Mouse (Mus musculus) neural tube, embryonic 14.5 days (tissue): ENCODE measurements around the gene Pax2. TPM values are rescaled to one million over a fixed set of nuclear protein-coding genes. Genes with fewer than 3 reads are reported as not detected.
A peak's percentile ranks its signal among the peaks of the same experiment; 100 is the strongest.

Experiments used
- ATAC-seq: fragments of 200-750 bp; cut with Nextera tagmentation; 2 replicates; pipeline ENCODE4 v1.8.0; 2017; ENCODE audit warnings: low read depth, mild to moderate bottlenecking, moderate TSS enrichment, moderate library complexity
- H3K27ac ChIP-seq: fragments of 300-500 bp; sonication (generic); 2 replicates; pipeline ENCODE4 v1.5.1; 2014; ENCODE audit warnings: low read depth, mild to moderate bottlenecking, control low read depth, low read length, moderate library complexity, mixed read lengths
- H3K27me3 ChIP-seq: fragments of 300-500 bp; sonication (generic); 2 replicates; pipeline ENCODE4 v1.6.1; 2014; ENCODE audit warnings: low read length; ENCODE audit not compliant: control insufficient read depth, insufficient read depth
- H3K36me3 ChIP-seq: fragments of 300-500 bp; sonication (generic); 2 replicates; pipeline ENCODE4 v1.6.1; 2014; ENCODE audit warnings: low read length, mixed read lengths; ENCODE audit not compliant: control insufficient read depth, insufficient read depth
- H3K4me1 ChIP-seq: fragments of 300-500 bp; sonication (generic); 2 replicates; pipeline ENCODE4 v1.6.1; 2014; ENCODE audit warnings: low read length; ENCODE audit not compliant: control insufficient read depth, insufficient read depth
- H3K4me2 ChIP-seq: fragments of 300-500 bp; sonication (generic); 2 replicates; pipeline ENCODE4 v1.6.1; 2014; ENCODE audit warnings: mild to moderate bottlenecking, low read depth, low read length, control low read depth
- H3K4me3 ChIP-seq: fragments of 300-500 bp; sonication (generic); 2 replicates; pipeline ENCODE4 v1.5.1; 2014; ENCODE audit warnings: low read depth, low read length, control low read depth, mixed read lengths
- H3K9ac ChIP-seq: fragments of 300-500 bp; sonication (generic); replicated peaks from 2 replicates; pipeline ENCODE4 v1.6.1; 2014; ENCODE audit warnings: low read depth, mild to moderate bottlenecking, control low read depth, low read length, mixed read lengths
- H3K9me3 ChIP-seq: fragments of 300-500 bp; sonication (generic); 2 replicates; pipeline ENCODE4 v1.6.1; 2016; ENCODE audit warnings: low read length; ENCODE audit not compliant: control insufficient read depth
- WGBS: fragments of 180-500 bp; shearing (Covaris S2); extraction: QIAGEN DNeasy Blood & Tissue Kit; methylation state at CpG from one replicate; pipeline ENCODE4 v1.1.7; 2014; 5-methylcytosine and 5-hydroxymethylcytosine counted together
- polyA plus RNA-seq: library from polyadenylated mRNA; unstranded; fragments of >200 nt; fragmentation: Nextera tagmentation; extraction: Ambion mirVana; gene quantifications from 2 replicates; pipeline ENCODE4 v1.2.1, GENCODE M21; 2014

Gene Pax2
- polyA plus RNA-seq, 1 experiment from 2014 or later = 27.0 TPM

DNA sequence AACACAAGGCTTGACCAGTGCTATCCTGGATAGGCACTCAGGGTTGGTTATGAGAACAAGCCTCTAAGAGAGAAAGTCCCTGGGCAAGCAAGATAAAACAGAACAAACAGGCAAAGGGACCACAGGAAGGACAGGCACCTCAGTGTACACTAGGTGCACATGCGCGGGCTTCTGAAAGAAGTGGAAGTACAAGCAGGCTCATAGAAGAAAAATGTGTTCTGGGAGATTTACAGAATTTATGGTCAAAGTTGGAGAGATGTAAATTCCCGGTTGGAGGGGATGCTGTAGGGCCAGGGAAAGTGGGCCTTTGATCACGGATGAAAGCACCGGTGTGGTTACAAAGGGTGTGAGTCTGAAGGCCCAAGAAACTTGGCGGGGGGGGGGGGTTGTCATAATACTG lies 10.1 kb upstream of the Pax2 start:
- WGBS = 4% methylated on average over 6 of the region's 6 CpGs
- H3K9me3 ChIP-seq = no peaks in the 10 kb centered on the region
- no peaks in the 10 kb centered on the region for H3K36me3 ChIP-seq
- no peak overlapping the region for H3K27ac ChIP-seq
- H3K4me1 ChIP-seq = peaks cover 8% of the 10 kb centered on the region; the same call in 1 of the 2 replicates
- H3K9ac ChIP-seq = no peak overlapping the region
- no peak overlapping the region for H3K4me2 ChIP-seq
- ATAC-seq = no peak
- H3K27me3 ChIP-seq = peaks cover 49% of the 10 kb centered on the region
- peak overlapping the region; percentile 24; the same call in 1 of the 2 replicates for H3K4me3 ChIP-seq

DNA sequence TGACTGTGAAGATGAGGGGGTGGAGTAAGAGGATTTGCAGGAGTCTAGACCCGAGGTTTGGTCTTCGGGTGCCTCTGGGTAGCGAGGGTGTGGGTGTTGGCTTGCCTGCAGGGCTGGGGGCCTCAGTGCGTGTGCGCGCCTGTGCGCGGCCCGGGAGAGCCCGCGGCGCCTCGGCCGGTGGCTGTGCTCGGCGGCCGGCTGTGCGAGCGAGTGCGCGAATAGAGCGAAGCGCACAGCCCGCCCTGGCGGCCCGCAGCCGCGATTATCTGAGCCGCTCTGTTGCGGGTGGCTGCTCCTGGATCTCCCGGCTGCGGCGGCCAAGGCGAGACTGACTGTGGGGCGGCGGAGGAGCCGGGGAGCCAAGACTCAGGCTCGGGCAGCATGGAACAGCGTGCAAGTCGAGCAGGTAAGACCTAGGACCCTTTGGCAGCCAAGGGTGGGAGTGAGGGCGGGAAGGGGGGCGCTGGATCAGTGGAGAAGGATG lies 9.3 kb upstream of the Pax2 start:
- Histone ChIP-seq H3K27ac (peak overlapping the region; percentile 72), H3K9me3 (no peaks in the 10 kb centered on the region), H3K36me3 (no peaks in the 10 kb centered on the region), H3K4me2 (peak overlapping the region; percentile 42), H3K4me3 (peak overlapping the region; percentile 24), H3K4me1 (peaks cover 7% of the 10 kb centered on the region; the same call in 1 of the 2 replicates), H3K27me3 (peaks cover 55% of the 10 kb centered on the region), H3K9ac (peak overlapping the region; percentile 37)
- WGBS = 2% methylated on average over 40 of the region's 42 CpGs
- ATAC-seq = peak; percentile 36

DNA sequence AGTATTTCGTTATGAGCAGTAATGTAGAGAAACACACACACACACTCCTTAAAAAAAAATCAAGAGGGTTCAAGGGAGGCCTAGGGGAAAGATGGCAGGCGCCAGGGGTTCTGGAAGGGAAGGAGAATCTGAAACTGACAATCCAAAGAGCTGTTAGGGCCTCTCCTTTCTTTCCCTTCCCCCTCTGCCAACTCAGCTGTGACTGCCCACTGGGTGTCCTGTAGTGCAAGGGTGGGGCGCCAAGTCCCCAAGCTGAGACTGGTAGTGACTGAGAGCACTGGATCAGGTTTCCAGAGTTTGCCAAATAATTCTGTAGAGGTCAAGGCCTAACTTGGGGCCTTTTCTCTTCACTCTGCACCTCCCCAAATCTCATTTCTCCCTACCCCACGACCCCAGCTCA lies 8.4 kb upstream of the Pax2 start:
- Histone ChIP-seq H3K4me1 (no peaks in the 10 kb centered on the region), H3K27me3 (peaks cover 58% of the 10 kb centered on the region), H3K4me2 (peak overlapping the region; percentile 35; the same call in 1 of the 2 replicates), H3K9ac (peak overlapping the region; percentile 44), H3K36me3 (no peaks in the 10 kb centered on the region), H3K4me3 (peak overlapping the region; percentile 20), H3K27ac (peak overlapping the region; percentile 73; the same call in 1 of the 2 replicates), H3K9me3 (no peaks in the 10 kb centered on the region)
- WGBS = 8% methylated on average over 4 of the region's 4 CpGs
- no peak for ATAC-seq

GRCm38 (mm10) chr19:44748271-44748670 lies 7.6 kb upstream of the Pax2 start:
- peak overlapping the region; percentile 73 for H3K27ac ChIP-seq
- ATAC-seq = no peak
- WGBS = 3% methylated on average over 5 of the region's 5 CpGs
- H3K4me1 ChIP-seq = no peaks in the 10 kb centered on the region
- H3K36me3 ChIP-seq = no peaks in the 10 kb centered on the region
- peaks cover 58% of the 10 kb centered on the region for H3K27me3 ChIP-seq
- H3K9me3 ChIP-seq = no peaks in the 10 kb centered on the region
- peak overlapping the region; percentile 44 for H3K9ac ChIP-seq
- H3K4me3 ChIP-seq = peak overlapping the region; percentile 20
- H3K4me2 ChIP-seq = peak overlapping the region; percentile 35

GRCm38 (mm10) chr19:44749061-44749990 lies 6.5 kb upstream of the Pax2 start:
- no peaks in the 10 kb centered on the region for H3K36me3 ChIP-seq
- peaks cover 52% of the 10 kb centered on the region for H3K27me3 ChIP-seq
- peak overlapping the region; percentile 73 for H3K27ac ChIP-seq
- peak overlapping the region; percentile 20 for H3K4me3 ChIP-seq
- no peaks in the 10 kb centered on the region for H3K9me3 ChIP-seq
- 2% methylated on average over 18 of the region's 18 CpGs for WGBS
- H3K4me1 ChIP-seq = no peaks in the 10 kb centered on the region
- ATAC-seq = no peak
- peak overlapping the region; percentile 44 for H3K9ac ChIP-seq
- peak overlapping the region; percentile 35 for H3K4me2 ChIP-seq

- Histone ChIP-seq H3K36me3 (no peaks in the 10 kb centered on the region), H3K27me3 (peaks cover 47% of the 10 kb centered on the region), H3K4me2 (peak overlapping the region; percentile 35), H3K9me3 (no peaks in the 10 kb centered on the region), H3K27ac (peak overlapping the region; percentile 73), H3K4me3 (peak overlapping the region; percentile 20), H3K4me1 (peaks cover 3% of the 10 kb centered on the region; the same call in 1 of the 2 replicates), H3K9ac (peak overlapping the region; percentile 44)
- WGBS = under 1% methylated on average over 42 of the region's 42 CpGs
- no peak for ATAC-seq
Observed at GRCm38 (mm10) chr19:44750051-44751041, 5.5 kb upstream of the Pax2 start.

GRCm38 (mm10) chr19:44751042-44751441 lies 4.8 kb upstream of the Pax2 start:
- peak overlapping the region; percentile 20 for H3K4me3 ChIP-seq

GRCm38 (mm10) chr19:44751551-44751950 lies 4.3 kb upstream of the Pax2 start:
- no peak for ATAC-seq
- H3K36me3 ChIP-seq = no peaks in the 10 kb centered on the region
- peak overlapping the region; percentile 78 for H3K27ac ChIP-seq
- no peaks in the 10 kb centered on the region for H3K9me3 ChIP-seq
- peak overlapping the region; percentile 35 for H3K4me2 ChIP-seq
- 0% methylated on average over 3 of the region's 3 CpGs for WGBS
- H3K27me3 ChIP-seq = peaks cover 43% of the 10 kb centered on the region
- no peak overlapping the region for H3K4me3 ChIP-seq
- H3K4me1 ChIP-seq = peaks cover 11% of the 10 kb centered on the region
- H3K9ac ChIP-seq = peak overlapping the region; percentile 44; the same call in 1 of the 2 replicates

More at GRCm38 (mm10) chr19:44751042-44751441, 4.8 kb upstream of the Pax2 start:
- Histone ChIP-seq H3K27ac (peak overlapping the region; percentile 78), H3K4me1 (peaks cover 7% of the 10 kb centered on the region; the same call in 1 of the 2 replicates), H3K36me3 (no peaks in the 10 kb centered on the region), H3K9me3 (no peaks in the 10 kb centered on the region), H3K27me3 (peaks cover 45% of the 10 kb centered on the region), H3K9ac (peak overlapping the region; percentile 44), H3K4me2 (peak overlapping the region; percentile 35)
- WGBS = 2% methylated on average over 9 of the region's 9 CpGs
- ATAC-seq = no peak
